Mouse (Mus musculus) lung, postnatal 0 days (tissue): ENCODE measurements around the gene Irf6. TPM values are rescaled to one million over a fixed set of nuclear protein-coding genes. Genes with fewer than 3 reads are reported as not detected.

Source experiments
- ATAC-seq: fragments of 200-750 bp; cut with Nextera tagmentation; 2 replicates; pipeline ENCODE4 v1.8.0; 2017; ENCODE audit warnings: moderate library complexity
- DNase-seq: peaks from one replicate; pipeline ENCODE4 v3.0.0-alpha.2; 2016; ENCODE audit warnings: low spot score
- H3K27ac ChIP-seq: fragments of 300-500 bp; sonication (generic); 2 replicates; pipeline ENCODE4 v1.5.1; 2014; ENCODE audit warnings: antibody characterized with exemption, mild to moderate bottlenecking, low read length, mixed read lengths
- H3K27me3 ChIP-seq: fragments of 300-500 bp; sonication (generic); replicated peaks from 2 replicates; pipeline ENCODE4 v1.6.1; 2014; ENCODE audit warnings: low read length, mixed read lengths; ENCODE audit not compliant: insufficient read depth
- H3K36me3 ChIP-seq: fragments of 300-500 bp; sonication (generic); 2 replicates; pipeline ENCODE4 v1.6.1; 2014; ENCODE audit warnings: low read length, mixed read lengths; ENCODE audit not compliant: insufficient read depth
- H3K4me1 ChIP-seq: fragments of 300-500 bp; sonication (generic); 2 replicates; pipeline ENCODE4 v1.6.1; 2014; ENCODE audit warnings: antibody characterized with exemption, low read depth, low read length, mixed read lengths; ENCODE audit not compliant: insufficient read depth
- H3K4me2 ChIP-seq: fragments of 300-500 bp; sonication (generic); replicated peaks from 2 replicates; pipeline ENCODE4 v1.6.1; 2014; ENCODE audit warnings: low read depth, mild to moderate bottlenecking, low read length, moderate library complexity, mixed read lengths
- H3K4me3 ChIP-seq: fragments of 300-500 bp; sonication (generic); 2 replicates; pipeline ENCODE4 v1.5.1; 2014; ENCODE audit warnings: low read depth, low read length
- H3K9ac ChIP-seq: fragments of 300-500 bp; sonication (generic); replicated peaks from 2 replicates; pipeline ENCODE4 v1.6.1; 2014; ENCODE audit warnings: low read depth, mild to moderate bottlenecking
- H3K9me3 ChIP-seq: fragments of 300-500 bp; sonication (generic); 2 replicates; pipeline ENCODE4 v1.6.1; 2016; ENCODE audit warnings: low read length, mixed read lengths
- CTCF ChIP-seq: IDR thresholded peaks from 2 replicates; pipeline ENCODE4 v1.5.1; 2016; ENCODE audit warnings: antibody characterized with exemption, mild to moderate bottlenecking
- EP300 ChIP-seq: IDR thresholded peaks from 2 replicates; pipeline ENCODE4 v1.6.1; 2016; ENCODE audit warnings: antibody characterized with exemption, mild to moderate bottlenecking, control low read depth
- WGBS: fragments of 180-500 bp; shearing (Covaris S2); extraction: QIAGEN DNeasy Blood & Tissue Kit; methylation state at CpG from one replicate; pipeline ENCODE4 v1.1.7; 2014; 5-methylcytosine and 5-hydroxymethylcytosine counted together
- polyA plus RNA-seq: library from polyadenylated mRNA; unstranded; fragments of >200 nt; fragmentation: Nextera tagmentation; extraction: Ambion mirVana; gene quantifications from 2 replicates; pipeline ENCODE4 v1.2.1, GENCODE M21; 2015

Gene Irf6
- polyA plus RNA-seq, 1 experiment from 2014 or later = 14.3 TPM

DNA sequence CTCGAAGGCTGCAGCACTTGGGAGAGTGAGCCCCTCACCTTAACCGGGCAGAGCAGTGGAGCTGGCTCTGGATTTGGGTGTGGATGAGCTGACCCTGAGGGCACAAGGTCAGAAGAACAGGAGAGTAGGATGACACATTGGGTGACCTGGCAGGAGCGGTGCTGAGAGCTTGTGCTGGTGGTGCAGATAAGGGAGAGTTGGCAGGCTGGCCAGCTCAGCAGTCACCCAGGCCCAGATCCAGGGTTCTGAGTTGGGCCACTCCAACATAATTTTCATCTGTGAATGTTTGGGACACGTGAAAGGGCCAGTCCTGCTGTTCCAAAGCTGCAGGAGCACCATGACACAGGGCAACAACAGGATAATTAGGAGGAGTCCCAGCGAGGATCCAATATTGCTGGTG is 58.5 kb downstream of the Irf6 start:
- TF ChIP-seq CTCF (no peak), EP300 (no peak)
- Histone ChIP-seq H3K9me3 (no peaks in the 10 kb centered on the region), H3K36me3 (no peaks in the 10 kb centered on the region), H3K4me3 (no peak overlapping the region), H3K4me1 (no peaks in the 10 kb centered on the region), H3K27ac (no peak overlapping the region), H3K9ac (no peak overlapping the region), H3K27me3 (no peaks in the 10 kb centered on the region), H3K4me2 (no peak overlapping the region)
- 44% methylated on average over 5 of the region's 5 CpGs for WGBS
- no peak for DNase-seq
- no peak for ATAC-seq

DNA sequence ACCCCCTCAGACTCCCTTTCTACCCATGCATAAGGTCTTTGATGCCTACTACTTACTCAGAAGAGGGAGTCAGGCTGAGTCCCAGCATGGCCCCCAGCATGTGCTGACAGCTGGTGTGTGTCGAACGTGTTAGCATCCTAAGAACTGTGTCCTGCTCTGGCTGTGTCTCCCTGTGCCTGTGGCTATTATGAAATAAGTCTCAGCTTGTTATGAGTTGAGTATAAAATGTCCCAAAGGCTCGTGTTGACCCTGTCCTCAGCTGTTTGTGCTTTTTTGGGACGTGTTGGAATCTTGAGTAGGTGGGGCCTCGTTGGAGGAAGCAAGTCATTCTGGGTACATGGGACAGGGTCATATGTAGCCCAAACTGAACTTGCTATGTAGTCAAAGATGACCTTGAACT is 61.1 kb downstream of the Irf6 start:
- peak; percentile 85 for TF ChIP-seq EP300
- TF ChIP-seq CTCF = no peak
- no peaks in the 10 kb centered on the region for H3K27me3 ChIP-seq
- H3K9me3 ChIP-seq = no peaks in the 10 kb centered on the region
- H3K4me1 ChIP-seq = no peaks in the 10 kb centered on the region
- H3K9ac ChIP-seq = no peak overlapping the region
- no peak overlapping the region for H3K4me3 ChIP-seq
- ATAC-seq (peak; percentile 93), DNase-seq (peak; percentile 90)
- H3K27ac ChIP-seq = peak overlapping the region; percentile 16; the same call in 1 of the 2 replicates
- no peaks in the 10 kb centered on the region for H3K36me3 ChIP-seq
- H3K4me2 ChIP-seq = no peak overlapping the region
- 45% methylated on average over 5 of the region's 5 CpGs for WGBS

- no peak overlapping the region for H3K9ac ChIP-seq
- ATAC-seq (no peak), DNase-seq (no peak)
- H3K9me3 ChIP-seq = no peaks in the 10 kb centered on the region
- no peaks in the 10 kb centered on the region for H3K36me3 ChIP-seq
- no peak overlapping the region for H3K4me2 ChIP-seq
- no peak overlapping the region for H3K4me3 ChIP-seq
- H3K4me1 ChIP-seq = no peaks in the 10 kb centered on the region
- H3K27ac ChIP-seq = no peak overlapping the region
- TF ChIP-seq EP300 (no peak), CTCF (no peak)
- WGBS = 64% methylated on average over 3 of the region's 3 CpGs
- H3K27me3 ChIP-seq = no peaks in the 10 kb centered on the region
These were observed 63.1 kb downstream of the Irf6 start for GRCm38 (mm10) chr1:193216000-193216399.

DNA sequence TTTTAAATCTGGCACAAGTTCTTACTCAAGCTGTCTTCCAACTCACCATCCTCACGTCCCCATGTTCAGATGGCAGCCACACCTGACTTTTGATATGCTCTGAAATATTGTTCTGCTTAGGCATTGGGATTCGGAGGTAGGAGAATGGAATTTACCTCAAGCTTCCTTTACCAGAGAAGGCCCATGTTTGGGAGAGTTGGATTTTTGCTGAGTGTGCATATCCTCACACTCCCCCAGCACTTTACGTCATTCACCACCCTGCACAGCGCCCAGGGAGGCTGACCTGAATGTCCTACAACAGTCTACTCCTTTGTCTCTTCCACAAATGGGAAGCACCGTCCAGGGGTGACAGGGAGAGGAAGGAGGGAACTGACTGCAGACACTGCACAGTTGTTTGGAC is 67.5 kb downstream of the Irf6 start:
- no peak overlapping the region for H3K4me2 ChIP-seq

More for the DNA sequence above, 67.5 kb downstream of the Irf6 start:
- Histone ChIP-seq H3K27ac (no peak overlapping the region), H3K9ac (no peak overlapping the region), H3K27me3 (no peaks in the 10 kb centered on the region), H3K9me3 (no peaks in the 10 kb centered on the region), H3K36me3 (no peaks in the 10 kb centered on the region), H3K4me3 (no peak overlapping the region), H3K4me1 (no peaks in the 10 kb centered on the region)
- WGBS = 54% methylated on average over 5 of the region's 5 CpGs
- TF ChIP-seq EP300 (no peak), CTCF (no peak)
- DNase-seq (no peak), ATAC-seq (no peak)

Other genes with a start within 250 kb of the Irf6 start
- gene Syt14, start 117.3 kb upstream of the Irf6 start, polyA plus RNA-seq = 0.18 and 0.30 TPM in 2 replicates
- gene Diexf, start 22.8 kb upstream of the Irf6 start, polyA plus RNA-seq = 2.5 and 2.9 TPM in 2 replicates
- 8.3 and 8.4 TPM in 2 replicates for gene A130010J15Rik, start 14.9 kb downstream of the Irf6 start, polyA plus RNA-seq
- 3.0 and 3.6 TPM in 2 replicates for gene Traf3ip3, start 48.6 kb downstream of the Irf6 start, polyA plus RNA-seq
- gene Lamb3, start 54.6 kb downstream of the Irf6 start, polyA plus RNA-seq = 62.8 and 63.1 TPM in 2 replicates
- gene Hsd11b1, start 111.0 kb downstream of the Irf6 start, polyA plus RNA-seq = 184 and 200 TPM in 2 replicates
- gene G0s2, start 120.1 kb downstream of the Irf6 start, polyA plus RNA-seq = 185 and 216 TPM in 2 replicates
- 14.4 and 15.9 TPM in 2 replicates for gene Camk1g, start 217.2 kb downstream of the Irf6 start, polyA plus RNA-seq